Mouse (Mus musculus): ENCODE results near the gene Atg4d.

DNA sequence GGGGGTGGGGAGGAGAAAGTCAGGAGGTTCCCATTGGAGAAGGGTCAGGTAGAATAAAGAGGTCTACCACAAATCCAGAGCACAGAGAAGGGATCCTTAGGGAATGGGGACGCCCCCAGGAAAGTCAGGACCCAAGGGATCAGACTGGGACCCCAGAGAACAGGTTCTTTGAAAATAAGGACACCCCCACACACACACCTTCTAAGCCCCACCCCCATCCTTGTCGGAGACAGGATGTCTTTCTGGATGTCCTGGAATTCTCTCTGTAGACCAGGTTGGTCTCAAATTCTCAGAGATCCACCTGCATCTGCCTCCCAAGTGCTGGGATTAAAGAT is 24.2 kb downstream of the Atg4d start:
- TF ChIP-seq POLR2A (IDR thresholded peaks at IDR 0.05; ENCODE audit: insufficient read length, low read depth) (no peak), MAX (IDR thresholded peaks at IDR 0.05; ENCODE audit: low read depth) (no peak), USF1 (IDR thresholded peaks at IDR 0.05; ENCODE audit: low read depth) (no peak)

Data from myocyte (in vitro differentiated cells).